Mouse (Mus musculus): ENCODE data around the gene Gm20696. TPM values are rescaled to one million over a fixed set of nuclear protein-coding genes. Genes with fewer than 3 reads are reported as not detected.

Gm20696 gene
- polyA plus RNA-seq, 2 experiments: 2.0 to 5.9 TPM

- Histone ChIP-seq H3K27me3 (ENCODE audit: control insufficient read depth, insufficient read depth, low read length) (no peaks in the 10 kb centered on the region), H3K9ac (ENCODE audit: low read depth, low read length, severe bottlenecking) (no peak overlapping the region), H3K4me1 (ENCODE audit: control insufficient read depth, insufficient read depth, low read length) (peaks cover 4% of the 10 kb centered on the region; the same call in 1 of the 2 replicates), H3K4me3 (replicated peaks; ENCODE audit: low read length) (no peak overlapping the region), H3K36me3 (ENCODE audit: control insufficient read depth, insufficient read depth, low read length) (no peaks in the 10 kb centered on the region), H3K4me2 (replicated peaks; ENCODE audit: low read depth, low read length, severe bottlenecking) (no peak overlapping the region), H3K27ac (replicated peaks; ENCODE audit: low read depth, low read length) (no peak overlapping the region), H3K9me3 (ENCODE audit: control insufficient read depth, low read length) (no peaks in the 10 kb centered on the region)
- 61% methylated on average over 8 of the region's 8 CpGs for WGBS
- no peak for ATAC-seq (ENCODE audit: low FRiP score, low read depth)
- no peak for TF ChIP-seq POLR2A (IDR thresholded peaks at IDR 0.05; ENCODE audit: borderline replicate concordance, extremely low read depth, insufficient read depth, insufficient read length)
- DNase-seq (ENCODE audit: low spot score): no peak
Measured at GRCm38 (mm10) chr6:99301923-99302322, 364.7 kb downstream of the Gm20696 start.

- no peaks in the 10 kb centered on the region for H3K27me3 ChIP-seq (ENCODE audit: control insufficient read depth, insufficient read depth, low read length)
- H3K4me3 ChIP-seq (replicated peaks; ENCODE audit: low read length): no peak overlapping the region
- no peak for DNase-seq (ENCODE audit: low spot score)
- WGBS: 95% methylated on average over 6 of the region's 6 CpGs
- no peaks in the 10 kb centered on the region for H3K9me3 ChIP-seq (ENCODE audit: control insufficient read depth, low read length)
- no peak overlapping the region for H3K27ac ChIP-seq (replicated peaks; ENCODE audit: low read depth, low read length)
- TF ChIP-seq POLR2A (IDR thresholded peaks at IDR 0.05; ENCODE audit: borderline replicate concordance, extremely low read depth, insufficient read depth, insufficient read length): no peak
- H3K36me3 ChIP-seq (ENCODE audit: control insufficient read depth, insufficient read depth, low read length): no peaks in the 10 kb centered on the region
- peaks cover 10% of the 10 kb centered on the region; the same call in 1 of the 2 replicates for H3K4me1 ChIP-seq (ENCODE audit: control insufficient read depth, insufficient read depth, low read length)
- no peak overlapping the region for H3K4me2 ChIP-seq (replicated peaks; ENCODE audit: low read depth, low read length, severe bottlenecking)
- ATAC-seq (ENCODE audit: low FRiP score, low read depth): no peak
- H3K9ac ChIP-seq (ENCODE audit: low read depth, low read length, severe bottlenecking): no peak overlapping the region
Measured at GRCm38 (mm10) chr6:99300235-99300634, 366.4 kb downstream of the Gm20696 start.

- Histone ChIP-seq H3K27ac (replicated peaks; ENCODE audit: low read depth, low read length) (no peak overlapping the region), H3K4me3 (replicated peaks; ENCODE audit: low read length) (no peak overlapping the region), H3K4me1 (ENCODE audit: control insufficient read depth, insufficient read depth, low read length) (peaks cover 10% of the 10 kb centered on the region; the same call in 1 of the 2 replicates), H3K9ac (ENCODE audit: low read depth, low read length, severe bottlenecking) (no peak overlapping the region), H3K4me2 (replicated peaks; ENCODE audit: low read depth, low read length, severe bottlenecking) (no peak overlapping the region), H3K36me3 (ENCODE audit: control insufficient read depth, insufficient read depth, low read length) (no peaks in the 10 kb centered on the region), H3K9me3 (ENCODE audit: control insufficient read depth, low read length) (no peaks in the 10 kb centered on the region), H3K27me3 (ENCODE audit: control insufficient read depth, insufficient read depth, low read length) (no peaks in the 10 kb centered on the region)
- no peak for TF ChIP-seq POLR2A (IDR thresholded peaks at IDR 0.05; ENCODE audit: borderline replicate concordance, extremely low read depth, insufficient read depth, insufficient read length)
- 76% methylated on average over 14 of the region's 14 CpGs for WGBS
- DNase-seq (ENCODE audit: low spot score) (no peak), ATAC-seq (ENCODE audit: low FRiP score, low read depth) (no peak)
Measured at GRCm38 (mm10) chr6:99299196-99299595, 367.4 kb downstream of the Gm20696 start.

- Histone ChIP-seq H3K4me2 (replicated peaks; ENCODE audit: low read depth, low read length, severe bottlenecking) (no peak overlapping the region), H3K27me3 (ENCODE audit: control insufficient read depth, insufficient read depth, low read length) (no peaks in the 10 kb centered on the region), H3K4me3 (replicated peaks; ENCODE audit: low read length) (no peak overlapping the region), H3K36me3 (ENCODE audit: control insufficient read depth, insufficient read depth, low read length) (no peaks in the 10 kb centered on the region), H3K27ac (replicated peaks; ENCODE audit: low read depth, low read length) (no peak overlapping the region), H3K9me3 (ENCODE audit: control insufficient read depth, low read length) (no peaks in the 10 kb centered on the region), H3K9ac (ENCODE audit: low read depth, low read length, severe bottlenecking) (no peak overlapping the region), H3K4me1 (ENCODE audit: control insufficient read depth, insufficient read depth, low read length) (peaks cover 10% of the 10 kb centered on the region; the same call in 1 of the 2 replicates)
- ATAC-seq (ENCODE audit: low FRiP score, low read depth) (no peak), DNase-seq (ENCODE audit: low spot score) (no peak)
- WGBS: 78% methylated on average over 5 of the region's 5 CpGs
- no peak for TF ChIP-seq POLR2A (IDR thresholded peaks at IDR 0.05; ENCODE audit: borderline replicate concordance, extremely low read depth, insufficient read depth, insufficient read length)
Measured at GRCm38 (mm10) chr6:99297535-99297934, 369.1 kb downstream of the Gm20696 start.

GRCm38 (mm10) chr6:99295495-99295894, 371.1 kb downstream of the Gm20696 start:
- TF ChIP-seq POLR2A (IDR thresholded peaks at IDR 0.05; ENCODE audit: borderline replicate concordance, extremely low read depth, insufficient read depth, insufficient read length): no peak
- H3K27me3 ChIP-seq (ENCODE audit: control insufficient read depth, insufficient read depth, low read length): no peaks in the 10 kb centered on the region
- H3K9me3 ChIP-seq (ENCODE audit: control insufficient read depth, low read length): no peaks in the 10 kb centered on the region
- peaks cover 7% of the 10 kb centered on the region; the same call in 1 of the 2 replicates for H3K4me1 ChIP-seq (ENCODE audit: control insufficient read depth, insufficient read depth, low read length)
- no peak for ATAC-seq (ENCODE audit: low FRiP score, low read depth)
- H3K4me3 ChIP-seq (replicated peaks; ENCODE audit: low read length): no peak overlapping the region
- DNase-seq (ENCODE audit: low spot score): no peak
- no peak overlapping the region; the same call in 1 of the 2 replicates for H3K27ac ChIP-seq (replicated peaks; ENCODE audit: low read depth, low read length)
- H3K36me3 ChIP-seq (ENCODE audit: control insufficient read depth, insufficient read depth, low read length): no peaks in the 10 kb centered on the region
- H3K4me2 ChIP-seq (replicated peaks; ENCODE audit: low read depth, low read length, severe bottlenecking): no peak overlapping the region
- H3K9ac ChIP-seq (ENCODE audit: low read depth, low read length, severe bottlenecking): no peak overlapping the region
- WGBS: 76% methylated on average over 8 of the region's 8 CpGs

- no peak for DNase-seq (ENCODE audit: low spot score)
- TF ChIP-seq POLR2A (IDR thresholded peaks at IDR 0.05; ENCODE audit: borderline replicate concordance, extremely low read depth, insufficient read depth, insufficient read length): no peak
- no peak overlapping the region for H3K9ac ChIP-seq (ENCODE audit: low read depth, low read length, severe bottlenecking)
- no peak overlapping the region for H3K27ac ChIP-seq (replicated peaks; ENCODE audit: low read depth, low read length)
- no peak overlapping the region for H3K4me2 ChIP-seq (replicated peaks; ENCODE audit: low read depth, low read length, severe bottlenecking)
- no peaks in the 10 kb centered on the region for H3K27me3 ChIP-seq (ENCODE audit: control insufficient read depth, insufficient read depth, low read length)
- no peaks in the 10 kb centered on the region for H3K9me3 ChIP-seq (ENCODE audit: control insufficient read depth, low read length)
- no peaks in the 10 kb centered on the region for H3K4me1 ChIP-seq (ENCODE audit: control insufficient read depth, insufficient read depth, low read length)
- H3K36me3 ChIP-seq (ENCODE audit: control insufficient read depth, insufficient read depth, low read length): no peaks in the 10 kb centered on the region
- no peak for ATAC-seq (ENCODE audit: low FRiP score, low read depth)
- WGBS: 69% methylated on average over 4 of the region's 4 CpGs
- no peak overlapping the region for H3K4me3 ChIP-seq (replicated peaks; ENCODE audit: low read length)
Measured at GRCm38 (mm10) chr6:99289220-99289619, 377.4 kb downstream of the Gm20696 start.
